Mouse (Mus musculus): Measurements from ENCODE around the gene Fbln2. TPM values are rescaled to one million over a fixed set of nuclear protein-coding genes. Genes with fewer than 3 reads are reported as not detected.

Fbln2 gene
- total and polyA plus RNA-seq, 3 experiments = 0.81 TPM; not detected in 2

GRCm38 (mm10) chr6:91226058-91226457 is 13.8 kb downstream of the Fbln2 start:
- peaks cover 95% of the 10 kb centered on the region for H3K27me3 ChIP-seq (replicated peaks)
- H3K36me3 ChIP-seq (replicated peaks in 1 of 2; ENCODE audit: control insufficient read depth in 1 of 2, insufficient read depth in 1 of 2, low read length in 1 of 2) = no peaks in the 10 kb centered on the region
- no peaks in the 10 kb centered on the region for H3K4me1 ChIP-seq (ENCODE audit: control insufficient read depth in 1 of 2, insufficient read depth in 2 of 2)
- no peak for TF ChIP-seq USF1 (IDR thresholded peaks at IDR 0.05; ENCODE audit: low read depth, low read length)
- no peak for TF ChIP-seq ELF1 (IDR thresholded peaks at IDR 0.05; ENCODE audit: low read depth, low read length)
- TF ChIP-seq ZKSCAN1 (IDR thresholded peaks at IDR 0.05; ENCODE audit: borderline replicate concordance, low read depth, low read length) = no peak
- no peak for TF ChIP-seq SMC3 (IDR thresholded peaks at IDR 0.05; ENCODE audit: low read depth, low read length)
- no peak for TF ChIP-seq NRF1 (IDR thresholded peaks at IDR 0.05; ENCODE audit: low read depth, low read length)
- no peak for TF ChIP-seq HCFC1 (IDR thresholded peaks at IDR 0.05; ENCODE audit: low read depth, low read length)
- no peak for TF ChIP-seq MEF2A (IDR thresholded peaks at IDR 0.05; ENCODE audit: borderline replicate concordance, low read depth, low read length)
- DNase-seq (ENCODE audit: extremely low read depth) = no peak
- H3K9ac ChIP-seq (ENCODE audit: insufficient read depth, low read depth) = no peak overlapping the region
- no peak overlapping the region for H3K27ac ChIP-seq (ENCODE audit: insufficient read depth, low read depth)
- H3K9me3 ChIP-seq (replicated peaks; ENCODE audit: low read length) = no peaks in the 10 kb centered on the region
- H3K4me2 ChIP-seq (ENCODE audit: insufficient read depth, low read depth, poor library complexity, severe bottlenecking) = no peak overlapping the region
- H3K4me3 ChIP-seq (replicated peaks in 1 of 3; ENCODE audit: low read depth in 2 of 3, low read length in 2 of 3, poor library complexity in 1 of 3) = no peak overlapping the region
- in situ Hi-C loops (cut with MboI; ENCODE audit: low pct_ligation_motif_present, low pct_unique_long_range_greater_than_20kb, low sequenced_read_pairs) (no loop called here), dilution Hi-C loops (cut with MboI; ENCODE audit: extremely low pct_ligation_motif_present, extremely low pct_unique_long_range_greater_than_20kb, low sequenced_read_pairs) (no loop called here)
- H3K79me2 ChIP-seq (replicated peaks; ENCODE audit: control insufficient read depth, extremely low read depth, insufficient read depth, poor library complexity, severe bottlenecking) = no peaks in the 10 kb centered on the region

DNA sequence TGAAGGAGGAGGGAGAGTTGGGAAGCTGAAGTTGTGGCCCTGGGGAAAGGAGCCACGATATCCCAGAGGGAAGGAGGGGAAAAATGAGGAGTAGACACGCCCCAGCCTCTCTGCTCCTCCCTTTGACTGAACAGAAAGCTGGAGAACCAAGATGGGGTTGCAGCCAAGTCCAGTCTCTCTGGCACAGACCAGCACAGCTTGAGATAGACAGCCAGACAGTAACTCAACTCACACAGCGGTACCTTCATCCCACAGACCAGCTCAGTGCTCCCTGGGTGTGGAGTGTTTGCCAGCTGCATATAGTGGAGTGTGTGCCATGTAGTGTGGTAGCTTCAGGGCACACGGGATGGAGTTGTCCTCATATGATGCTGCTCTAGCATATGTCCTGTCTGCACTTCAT is 16.7 kb downstream of the Fbln2 start:
- Histone ChIP-seq H3K9me3 (replicated peaks; ENCODE audit: low read length) (no peaks in the 10 kb centered on the region), H3K4me2 (ENCODE audit: insufficient read depth, low read depth, poor library complexity, severe bottlenecking) (no peak overlapping the region), H3K27ac (ENCODE audit: insufficient read depth, low read depth) (no peak overlapping the region), H3K4me3 (replicated peaks in 1 of 3; ENCODE audit: low read depth in 2 of 3, low read length in 2 of 3, poor library complexity in 1 of 3) (no peak overlapping the region), H3K79me2 (replicated peaks; ENCODE audit: control insufficient read depth, extremely low read depth, insufficient read depth, poor library complexity, severe bottlenecking) (no peaks in the 10 kb centered on the region), H3K9ac (ENCODE audit: insufficient read depth, low read depth) (no peak overlapping the region), H3K27me3 (replicated peaks) (peaks cover 95% of the 10 kb centered on the region), H3K36me3 (replicated peaks in 1 of 2; ENCODE audit: control insufficient read depth in 1 of 2, insufficient read depth in 1 of 2, low read length in 1 of 2) (no peaks in the 10 kb centered on the region), H3K4me1 (ENCODE audit: control insufficient read depth in 1 of 2, insufficient read depth in 2 of 2) (no peaks in the 10 kb centered on the region)
- in situ Hi-C loops (cut with MboI; ENCODE audit: low pct_ligation_motif_present, low pct_unique_long_range_greater_than_20kb, low sequenced_read_pairs) (no loop called here), dilution Hi-C loops (cut with MboI; ENCODE audit: extremely low pct_ligation_motif_present, extremely low pct_unique_long_range_greater_than_20kb, low sequenced_read_pairs) (no loop called here)
- no peak for TF ChIP-seq HCFC1 (IDR thresholded peaks at IDR 0.05; ENCODE audit: low read depth, low read length)
- no peak for TF ChIP-seq PAX5 (IDR thresholded peaks at IDR 0.05; ENCODE audit: low read length)
- TF ChIP-seq GABPA (IDR thresholded peaks at IDR 0.05; ENCODE audit: insufficient replicate concordance, low read depth, low read length) = no peak
- no peak for TF ChIP-seq MAX (IDR thresholded peaks at IDR 0.05; ENCODE audit: low read length)
- TF ChIP-seq MEF2A (IDR thresholded peaks at IDR 0.05; ENCODE audit: borderline replicate concordance, low read depth, low read length) = no peak
- no peak for DNase-seq (ENCODE audit: extremely low read depth)

DNA sequence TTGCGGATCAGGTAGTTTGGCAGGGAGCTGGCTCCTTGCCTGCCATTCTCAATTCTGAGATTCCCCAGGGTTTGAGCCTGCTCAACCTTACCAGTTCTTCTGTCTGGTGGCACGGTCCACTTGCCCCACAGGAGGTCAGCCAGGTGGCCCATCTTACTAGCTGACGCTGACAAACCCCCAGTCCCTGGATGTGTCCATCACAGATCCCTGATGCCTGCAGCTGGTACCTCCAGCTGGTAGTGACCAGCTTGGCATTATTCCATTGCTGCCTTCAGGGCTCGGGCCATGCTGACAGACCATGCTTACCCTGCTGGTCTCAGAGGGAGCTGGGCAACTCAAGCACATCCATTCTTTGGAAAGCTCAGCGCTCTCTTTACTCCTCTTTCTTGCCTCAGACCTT is 18.7 kb downstream of the Fbln2 start:
- dilution Hi-C loops (cut with MboI; ENCODE audit: extremely low pct_ligation_motif_present, extremely low pct_unique_long_range_greater_than_20kb, low sequenced_read_pairs) = no loop called here
- Histone ChIP-seq H3K4me1 (ENCODE audit: control insufficient read depth in 1 of 2, insufficient read depth in 2 of 2) (no peaks in the 10 kb centered on the region), H3K4me2 (ENCODE audit: insufficient read depth, low read depth, poor library complexity, severe bottlenecking) (no peak overlapping the region), H3K9me3 (replicated peaks; ENCODE audit: low read length) (no peaks in the 10 kb centered on the region), H3K79me2 (replicated peaks; ENCODE audit: control insufficient read depth, extremely low read depth, insufficient read depth, poor library complexity, severe bottlenecking) (no peaks in the 10 kb centered on the region), H3K9ac (ENCODE audit: insufficient read depth, low read depth) (no peak overlapping the region), H3K27ac (ENCODE audit: insufficient read depth, low read depth) (no peak overlapping the region), H3K27me3 (replicated peaks) (peaks cover 97% of the 10 kb centered on the region), H3K36me3 (replicated peaks in 1 of 2; ENCODE audit: control insufficient read depth in 1 of 2, insufficient read depth in 1 of 2, low read length in 1 of 2) (no peaks in the 10 kb centered on the region), H3K4me3 (replicated peaks in 1 of 3; ENCODE audit: low read depth in 2 of 3, low read length in 2 of 3, poor library complexity in 1 of 3) (no peak overlapping the region)
- DNase-seq (ENCODE audit: extremely low read depth) = no peak
- in situ Hi-C loops (cut with MboI; ENCODE audit: low pct_ligation_motif_present, low pct_unique_long_range_greater_than_20kb, low sequenced_read_pairs) = no loop called here
- TF ChIP-seq PAX5 (IDR thresholded peaks at IDR 0.05; ENCODE audit: low read length) = no peak
- no peak for TF ChIP-seq MAFK (IDR thresholded peaks at IDR 0.05; ENCODE audit: insufficient replicate concordance, low read length)
- no peak for TF ChIP-seq CTCF (conservative IDR thresholded peaks at IDR 0.05 in 1 of 2, IDR thresholded peaks at IDR 0.05 in 1 of 2; ENCODE audit: low read depth in 2 of 2, low read length in 2 of 2)
- TF ChIP-seq RCOR1 (conservative IDR thresholded peaks at IDR 0.05; ENCODE audit: low read depth, low read length) = no peak

All from CH12.LX (cell line).